In the genomic region with DNA sequence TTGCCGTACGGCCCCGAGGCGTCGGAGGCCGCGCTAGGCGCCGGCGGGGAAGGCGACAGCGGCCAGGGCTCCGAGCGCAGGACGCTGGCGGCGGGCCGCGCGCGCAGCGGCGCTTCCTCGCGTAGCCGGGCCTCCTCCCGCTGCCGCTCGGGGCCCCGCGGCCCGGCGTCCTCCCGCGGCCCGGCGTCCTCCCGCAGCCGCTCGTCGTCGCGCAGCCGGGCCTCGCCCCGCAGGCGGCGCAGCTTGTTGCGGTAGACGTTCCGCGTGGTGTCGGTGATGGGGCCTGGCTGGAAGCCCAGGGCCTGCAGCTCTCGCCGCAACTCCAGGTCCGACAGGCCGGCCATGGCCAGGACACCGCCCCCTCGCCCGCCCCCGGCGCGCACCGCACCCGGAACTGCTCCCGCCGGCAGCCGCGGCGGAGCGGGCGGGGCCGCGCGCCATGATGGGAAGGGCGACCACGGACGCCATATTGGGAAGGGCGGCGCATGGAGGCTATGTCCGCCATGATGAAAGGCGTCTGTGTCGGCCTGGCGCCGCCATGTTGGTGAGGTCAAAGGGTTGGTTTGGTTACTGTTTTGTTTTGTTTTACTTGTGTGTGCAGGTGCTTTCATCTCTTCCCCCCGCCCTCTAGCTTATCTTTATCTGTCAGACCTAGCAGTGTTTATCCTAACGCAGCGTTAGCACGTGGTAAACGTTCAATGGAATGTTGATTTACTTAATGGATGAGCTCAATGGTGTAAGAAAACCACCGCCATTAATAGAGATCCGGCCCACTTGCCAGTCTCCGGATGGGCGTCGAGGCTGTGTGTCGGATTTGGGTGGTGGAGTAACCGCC, we compare ENCODE assay signal across 8 mouse cellular contexts. TPM values are rescaled to one million over a fixed set of nuclear protein-coding genes. Genes with fewer than 3 reads are reported as not detected.
DNase-seq lines count a peak whose midpoint lies in the region; ATAC-seq and TF ChIP-seq lines count a peak whose summit lies in the region.

A gene (minus strand): TSS at position 395 of the 835 bp plus-strand sequence.

- peak within 1 kb of the TSS; percentile 96 for H3K27ac ChIP-seq in lung, postnatal 0 days (ENCODE audit: low read length)

- TF ChIP-seq CTCF in lung, postnatal 0 days (IDR thresholded peaks at IDR 0.05): no peak; the same call in 1 of the 2 replicates

- WGBS in lung, postnatal 0 days: 2% methylated on average over 77 of the region's 97 CpGs

- peak; percentile 50 to 57 for ATAC-seq in hematopoietic stem cell, adult 5-6 weeks (replicated peaks in 1 of 2; ENCODE audit: insufficient read depth in 1 of 2, low FRiP score in 2 of 2, low TSS enrichment in 1 of 2, low read depth in 1 of 2, poor library complexity in 2 of 2, severe bottlenecking in 2 of 2)
- peak; percentile 97 for ATAC-seq in lung, postnatal 0 days

- H3K4me3 ChIP-seq in lung, postnatal 0 days (ENCODE audit: low read depth, low read length): peak within 1 kb of the TSS; percentile 96

- H3K4me2 ChIP-seq in lung, postnatal 0 days (replicated peaks; ENCODE audit: low read depth, low read length): peak within 1 kb of the TSS; percentile 94

- DNase-seq in MEL-GATA-1-ER (ENCODE audit: extremely low read depth, low read depth): peak; percentile 77
- DNase-seq in cerebellum, adult 8-10 months: peak; percentile 96
- peak; percentile 91 for DNase-seq in forelimb bud, embryonic 11.5 days (ENCODE audit: low read depth, low spot score)
- DNase-seq in layer of hippocampus, adult 9-11 months: peak; percentile 95
- DNase-seq in lung, postnatal 0 days (ENCODE audit: low spot score): peak; percentile 97
- DNase-seq in ovary, postnatal 14 days (ENCODE audit: low spot score): peak; percentile 94
- peak; percentile 97 for DNase-seq in thymus, postnatal 14 days

- no peaks in the 10 kb centered on the region for H3K27me3 ChIP-seq in lung, postnatal 0 days (replicated peaks; ENCODE audit: insufficient read depth, low read length)

- no peak for TF ChIP-seq EP300 in lung, postnatal 0 days (IDR thresholded peaks at IDR 0.05)

- H3K4me1 ChIP-seq in lung, postnatal 0 days (ENCODE audit: insufficient read depth, low read depth, low read length): no peaks in the 10 kb centered on the region

- H3K9ac ChIP-seq in lung, postnatal 0 days (replicated peaks; ENCODE audit: low read depth): peak within 1 kb of the TSS; percentile 88

- no peaks in the 10 kb centered on the region; the same call in 1 of the 2 replicates for H3K36me3 ChIP-seq in lung, postnatal 0 days (ENCODE audit: insufficient read depth, low read length)

- H3K9me3 ChIP-seq in lung, postnatal 0 days (ENCODE audit: low read length): no peaks in the 10 kb centered on the region

RNA-seq across cellular contexts. Expression of the gene that starts here (rescaled TPM):
- 35.3 and 70.7 TPM in 2 replicates for total RNA-seq in hematopoietic stem cell, adult 5-6 weeks (2017)
- 13.2 and 13.9 TPM in 2 replicates for polyA plus RNA-seq in lung, postnatal 0 days (2015; fragmentation: Nextera tagmentation; extraction: Ambion mirVana)

Comparison
In these comparisons a context has a peak if more than half of its experiments do, and no peak if none do; other contexts are left out.
1. Peak in every context shown above with its lines: DNase-seq, ATAC-seq, H3K4me3 ChIP-seq and H3K27ac ChIP-seq.